Mouse (Mus musculus) heart, embryonic 11.5 days (tissue): ENCODE measurements around the gene Tmem161a. TPM values are rescaled to one million over a fixed set of nuclear protein-coding genes. Genes with fewer than 3 reads are reported as not detected.

Experiments
- ATAC-seq: fragments of 200-750 bp; cut with Nextera tagmentation; replicated peaks from 2 replicates; pipeline ENCODE4 v1.8.0; 2017; ENCODE audit warnings: moderate library complexity; ENCODE audit not compliant: insufficient number of reproducible peaks, low FRiP score, low TSS enrichment
- H3K27ac ChIP-seq: fragments of 300-500 bp; sonication (generic); 2 replicates; pipeline ENCODE4 v1.5.1; 2014; ENCODE audit warnings: mild to moderate bottlenecking, low read depth, low read length
- H3K27me3 ChIP-seq: fragments of 300-500 bp; sonication (generic); 2 replicates; pipeline ENCODE4 v1.6.1; 2014; ENCODE audit warnings: mild to moderate bottlenecking, low read length, mixed read lengths; ENCODE audit not compliant: control insufficient read depth, insufficient read depth
- H3K36me3 ChIP-seq: fragments of 300-500 bp; sonication (generic); 2 replicates; pipeline ENCODE4 v1.6.1; 2014; ENCODE audit warnings: mild to moderate bottlenecking, low read length, moderate library complexity, mixed read lengths; ENCODE audit not compliant: control insufficient read depth, insufficient read depth
- H3K4me1 ChIP-seq: fragments of 300-500 bp; sonication (generic); 2 replicates; pipeline ENCODE4 v1.6.1; 2014; ENCODE audit warnings: low read length; ENCODE audit not compliant: control insufficient read depth, insufficient read depth
- H3K4me2 ChIP-seq: fragments of 300-500 bp; sonication (generic); 2 replicates; pipeline ENCODE4 v1.6.1; 2014; ENCODE audit warnings: mild to moderate bottlenecking, moderate library complexity
- H3K4me3 ChIP-seq: fragments of 300-500 bp; sonication (generic); 2 replicates; pipeline ENCODE4 v1.5.1; 2014; ENCODE audit warnings: low read depth, low read length
- H3K9ac ChIP-seq: fragments of 300-500 bp; sonication (generic); 2 replicates; pipeline ENCODE4 v1.6.1; 2014; ENCODE audit warnings: mild to moderate bottlenecking, low read depth, low read length, moderate library complexity
- H3K9me3 ChIP-seq: fragments of 300-500 bp; sonication (generic); replicated peaks from 2 replicates; pipeline ENCODE4 v1.6.1; 2016; ENCODE audit warnings: low read length; ENCODE audit not compliant: control insufficient read depth
- WGBS: fragments of 180-500 bp; shearing (Covaris S2); extraction: QIAGEN DNeasy Blood & Tissue Kit; methylation state at CpG from one replicate; pipeline ENCODE4 v1.1.7; 2014; ENCODE audit not compliant: insufficient replicate concordance; 5-methylcytosine and 5-hydroxymethylcytosine counted together
- polyA plus RNA-seq: library from polyadenylated mRNA; unstranded; fragments of >200 nt; fragmentation: Nextera tagmentation; extraction: Ambion mirVana; gene quantifications from 2 replicates; pipeline ENCODE4 v1.2.1, GENCODE M21; 2014

Tmem161a gene
- polyA plus RNA-seq, 1 experiment from 2014 or later: 64.9 TPM

GRCm38 (mm10) chr8:70134931-70135330 is 37.2 kb upstream of the Tmem161a start:
- ATAC-seq: no peak
- peaks cover 18% of the 10 kb centered on the region for H3K36me3 ChIP-seq
- no peak overlapping the region for H3K4me3 ChIP-seq
- H3K4me2 ChIP-seq: no peak overlapping the region
- 73% methylated on average over 9 of the region's 9 CpGs for WGBS
- no peaks in the 10 kb centered on the region for H3K27me3 ChIP-seq
- H3K27ac ChIP-seq: 0 out of 2 replicates have a peak overlapping the region, but pooled peaks have one; percentile 35
- H3K9me3 ChIP-seq: no peaks in the 10 kb centered on the region
- peaks cover 10% of the 10 kb centered on the region for H3K4me1 ChIP-seq
- H3K9ac ChIP-seq: no peak overlapping the region

- Histone ChIP-seq H3K4me1 (peaks cover 18% of the 10 kb centered on the region), H3K27me3 (no peaks in the 10 kb centered on the region), H3K36me3 (peaks cover 18% of the 10 kb centered on the region), H3K9ac (0 out of 2 replicates have a peak overlapping the region, but pooled peaks have one; percentile 5), H3K27ac (no peak overlapping the region), H3K4me2 (no peak overlapping the region), H3K9me3 (no peaks in the 10 kb centered on the region), H3K4me3 (no peak overlapping the region)
- 88% methylated on average over 4 of the region's 4 CpGs for WGBS
- ATAC-seq: no peak
These were observed 35.6 kb upstream of the Tmem161a start for GRCm38 (mm10) chr8:70136591-70136990.

DNA sequence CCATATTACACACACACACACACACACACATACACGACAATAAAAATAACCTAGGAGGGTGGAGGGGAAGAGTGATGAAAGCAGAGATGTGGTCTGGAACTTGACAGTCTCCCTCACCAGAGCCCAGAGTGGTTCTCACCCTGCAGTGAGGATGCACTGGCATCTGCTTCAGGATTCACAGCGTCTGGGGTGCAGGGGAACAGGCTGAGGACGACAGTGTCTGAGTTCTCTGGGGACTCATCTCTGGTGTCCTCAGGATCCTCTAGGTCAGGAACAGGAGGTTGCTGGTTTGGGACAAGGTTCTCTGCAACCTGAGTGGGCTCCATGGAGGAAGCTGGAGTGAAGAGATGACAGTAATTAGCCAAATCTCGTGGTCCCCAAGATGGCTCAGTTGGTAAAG is 34.3 kb upstream of the Tmem161a start:
- no peaks in the 10 kb centered on the region for H3K9me3 ChIP-seq
- H3K27ac ChIP-seq: no peak overlapping the region
- H3K4me3 ChIP-seq: no peak overlapping the region
- H3K9ac ChIP-seq: peak overlapping the region; percentile 68
- no peaks in the 10 kb centered on the region for H3K27me3 ChIP-seq
- H3K4me1 ChIP-seq: peaks cover 14% of the 10 kb centered on the region
- H3K4me2 ChIP-seq: peak overlapping the region; percentile 73
- 74% methylated on average over 4 of the region's 4 CpGs for WGBS
- no peak for ATAC-seq
- H3K36me3 ChIP-seq: peaks cover 18% of the 10 kb centered on the region

- peak; percentile 97 for ATAC-seq
These were observed 32.9 kb upstream of the Tmem161a start, which contains the start of the genes Rfxank, Borcs8 and Mef2b for GRCm38 (mm10) chr8:70139026-70139857. Rfxank (minus strand) TSS chr8:70139154. Borcs8 (plus strand) TSS chr8:70139499. Mef2b (plus strand) TSS chr8:70139711.

GRCm38 (mm10) chr8:70139981-70140380 is 32.2 kb upstream of the Tmem161a start:
- peak overlapping the region; percentile 76 for H3K4me3 ChIP-seq
- H3K9me3 ChIP-seq: no peaks in the 10 kb centered on the region
- peak overlapping the region; percentile 69 for H3K27ac ChIP-seq
- H3K27me3 ChIP-seq: no peaks in the 10 kb centered on the region
- peaks cover 15% of the 10 kb centered on the region for H3K36me3 ChIP-seq
- H3K4me1 ChIP-seq: peaks cover 14% of the 10 kb centered on the region
- peak overlapping the region; percentile 73 for H3K4me2 ChIP-seq
- H3K9ac ChIP-seq: peak overlapping the region; percentile 81
- 15% methylated on average over 9 of the region's 9 CpGs for WGBS
- no peak for ATAC-seq

More at GRCm38 (mm10) chr8:70139026-70139857, 32.9 kb upstream of the Tmem161a start, which contains the start of the genes Rfxank, Borcs8 and Mef2b:
- H3K4me2 ChIP-seq: peak within 1 kb of the TSS; percentile 73
- H3K4me1 ChIP-seq: peaks cover 14% of the 10 kb centered on the region
- peaks cover 16% of the 10 kb centered on the region for H3K36me3 ChIP-seq
- no peaks in the 10 kb centered on the region for H3K27me3 ChIP-seq
- under 1% methylated on average over 46 of the region's 46 CpGs for WGBS
- H3K9ac ChIP-seq: peak within 1 kb of the TSS; percentile 81
- H3K9me3 ChIP-seq: no peaks in the 10 kb centered on the region
- peak within 1 kb of the TSS; percentile 76 for H3K4me3 ChIP-seq
- H3K27ac ChIP-seq: peak within 1 kb of the TSS; percentile 69

GRCm38 (mm10) chr8:70147678-70148607 is 24.2 kb upstream of the Tmem161a start:
- ATAC-seq: no peak
- WGBS: 78% methylated on average over 7 of the region's 7 CpGs

DNA sequence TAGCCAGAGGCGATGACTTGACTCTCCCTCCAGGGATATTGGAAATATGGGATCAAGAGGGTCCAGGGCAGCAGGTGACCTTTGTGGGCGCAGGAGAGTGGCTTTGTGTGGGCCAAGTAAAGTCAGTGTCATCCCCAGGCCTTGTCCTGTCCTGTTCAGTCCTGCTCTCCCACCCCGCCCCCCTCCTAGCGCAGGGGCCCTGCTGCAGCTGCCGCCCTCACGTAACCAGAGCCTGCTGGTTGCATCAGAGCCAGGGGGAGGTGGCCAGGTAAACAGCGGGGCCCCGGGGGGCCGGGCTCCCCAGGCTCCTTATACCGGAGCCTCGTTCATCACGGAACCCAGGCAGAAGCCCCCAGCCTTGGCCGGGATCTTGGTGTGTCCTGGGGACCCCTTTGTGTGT is 22.0 kb upstream of the Tmem161a start:
- 17% methylated on average over 13 of the region's 13 CpGs for WGBS
- no peak overlapping the region for H3K4me2 ChIP-seq
- peaks cover 16% of the 10 kb centered on the region for H3K27me3 ChIP-seq
- ATAC-seq: no peak
- H3K4me3 ChIP-seq: no peak overlapping the region
- no peak overlapping the region for H3K27ac ChIP-seq
- H3K9ac ChIP-seq: no peak overlapping the region
- no peaks in the 10 kb centered on the region for H3K9me3 ChIP-seq
- H3K36me3 ChIP-seq: peaks cover 7% of the 10 kb centered on the region
- no peaks in the 10 kb centered on the region; the same call in 1 of the 2 replicates for H3K4me1 ChIP-seq

More at GRCm38 (mm10) chr8:70147678-70148607, 24.2 kb upstream of the Tmem161a start:
- no peak overlapping the region for H3K9ac ChIP-seq
- H3K4me3 ChIP-seq: no peak overlapping the region
- H3K27me3 ChIP-seq: peaks cover 9% of the 10 kb centered on the region; the same call in 1 of the 2 replicates
- peaks cover 15% of the 10 kb centered on the region for H3K36me3 ChIP-seq
- no peak overlapping the region for H3K4me2 ChIP-seq
- H3K9me3 ChIP-seq: no peaks in the 10 kb centered on the region
- H3K27ac ChIP-seq: no peak overlapping the region
- H3K4me1 ChIP-seq: no peaks in the 10 kb centered on the region
